Mouse (Mus musculus) kidney, adult 11 months (tissue): ENCODE results near the gene Gm49601.

Experiments
- DNase-seq: peaks from one replicate; pipeline ENCODE4 v3.0.0; 2022

Gene Gm49601

DNA sequence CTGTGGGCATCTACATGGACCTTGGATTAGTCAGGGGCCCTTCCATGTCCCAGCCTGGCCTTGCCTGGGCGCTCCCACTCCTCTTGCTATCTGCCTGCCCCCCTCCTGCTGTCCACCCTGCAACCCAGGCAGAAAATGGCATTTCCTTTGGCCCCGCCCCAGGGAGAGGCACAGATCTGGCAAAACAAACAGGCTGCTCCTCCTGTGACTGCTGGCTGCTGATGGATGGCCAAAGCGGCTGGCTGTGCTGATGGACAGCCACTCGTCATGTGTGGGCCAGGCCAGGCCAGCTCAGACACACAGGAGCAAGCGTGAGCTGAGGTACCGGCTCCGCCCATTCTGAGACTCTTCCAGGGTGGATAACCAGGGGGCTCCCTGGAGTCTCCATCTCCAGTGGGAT, 24.8 kb downstream of the Gm49601 start:
- no peak for DNase-seq

DNA sequence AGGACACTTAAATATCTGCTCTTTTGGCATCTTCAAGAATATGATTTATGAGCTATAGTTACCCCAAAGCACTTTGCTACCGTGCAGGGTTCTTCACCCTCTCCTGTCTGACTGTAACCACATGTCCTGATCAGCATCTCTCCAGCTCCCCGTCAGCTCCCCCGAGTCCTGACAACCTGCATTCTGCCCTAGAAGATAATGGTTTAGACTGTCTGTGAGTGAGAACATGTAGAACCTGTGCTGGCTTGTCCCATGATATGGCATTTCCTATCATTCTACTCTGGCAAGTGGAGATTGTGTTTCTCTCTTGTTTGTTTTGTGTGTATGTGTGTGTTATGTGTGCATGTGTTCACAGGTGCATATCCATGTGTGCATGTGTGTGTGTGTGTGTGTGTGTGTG, 28.2 kb downstream of the Gm49601 start:
- no peak for DNase-seq

DNA sequence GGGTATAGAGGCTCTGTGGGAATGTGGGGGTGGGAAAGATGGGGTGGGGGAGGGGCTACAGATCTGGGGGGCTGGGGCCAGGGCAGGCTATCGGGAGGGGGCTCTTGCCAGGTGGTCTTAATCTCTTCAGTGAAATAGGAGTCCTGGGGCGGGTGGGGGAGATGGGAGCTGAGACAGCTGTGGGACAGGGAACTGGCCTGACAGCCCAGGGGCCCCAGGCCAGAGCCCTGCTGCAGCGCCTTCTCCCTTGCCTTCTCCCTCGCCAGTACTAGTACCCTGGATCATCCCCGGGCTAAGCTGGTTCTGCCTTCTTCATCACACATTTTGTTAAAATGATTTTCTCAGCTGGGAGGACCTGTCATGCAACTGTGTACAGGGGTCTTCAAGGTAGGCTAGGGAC, 30.0 kb downstream of the Gm49601 start:
- DNase-seq, result no peak

DNA sequence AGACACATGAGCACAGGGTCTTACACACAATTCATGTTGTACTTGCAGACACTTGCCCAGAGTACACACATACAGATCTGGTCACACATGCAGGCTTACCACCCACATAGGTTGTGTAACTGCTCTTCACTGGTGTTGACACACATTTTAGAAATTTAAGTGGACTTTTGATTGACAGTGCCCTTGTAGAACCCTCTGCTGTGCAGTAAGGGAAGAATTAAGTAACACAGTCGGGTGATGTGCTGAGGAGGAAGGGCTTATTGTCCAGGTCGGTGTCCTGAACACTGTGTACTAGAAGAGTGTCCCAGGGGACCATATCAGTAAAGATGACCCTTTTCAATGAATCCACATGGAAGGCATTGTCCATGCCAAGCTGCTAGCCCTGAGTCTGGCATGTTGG, 32.3 kb downstream of the Gm49601 start:
- DNase-seq, result no peak

DNA sequence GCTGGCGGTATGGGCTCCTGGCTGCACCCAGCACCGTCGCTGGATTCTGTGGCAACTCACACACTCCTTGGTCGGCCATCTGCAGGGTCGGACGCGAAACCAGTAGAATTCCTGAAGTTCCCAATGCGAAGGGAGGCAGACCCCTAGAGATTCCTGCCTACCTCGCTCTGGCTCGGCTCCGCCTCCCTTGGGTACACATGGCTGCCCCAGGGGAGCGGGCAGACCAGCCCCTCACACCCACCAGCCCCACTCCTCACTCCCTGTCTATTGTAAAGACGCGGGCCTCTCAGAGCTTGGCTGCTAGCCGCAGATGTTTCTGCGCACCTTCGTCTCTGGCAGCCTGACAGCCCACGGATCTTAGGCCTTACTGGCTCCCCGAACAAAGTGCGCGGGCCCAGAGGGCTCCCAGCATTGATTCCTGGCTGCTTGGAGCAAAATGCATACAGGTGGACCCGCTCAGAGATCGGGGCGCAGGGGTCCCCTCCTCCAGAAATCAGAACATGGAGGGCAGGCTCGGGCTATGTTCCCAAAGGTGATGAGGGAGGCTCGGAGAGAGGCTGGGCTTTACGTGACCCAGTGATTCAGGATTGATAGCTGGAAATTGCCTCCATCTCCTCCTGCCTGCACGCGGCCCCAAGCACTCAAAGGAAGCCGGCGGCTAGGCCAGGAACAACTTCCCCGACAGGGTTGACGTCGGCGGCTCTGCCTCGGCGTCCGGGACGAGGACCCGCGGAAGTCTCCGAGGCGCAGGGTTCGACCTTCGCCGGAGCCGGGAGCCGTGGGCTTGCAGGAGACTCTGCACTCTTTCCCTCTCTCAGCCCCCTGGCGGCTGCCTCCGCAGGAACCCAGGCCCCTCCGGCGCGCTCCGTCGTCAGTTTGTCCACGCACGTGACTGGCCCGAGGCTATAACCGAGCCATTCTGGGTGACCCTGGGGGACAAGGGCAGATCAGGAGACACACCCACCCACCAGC, 34.9 kb downstream of the Gm49601 start:
- DNase-seq, result no peak

DNA sequence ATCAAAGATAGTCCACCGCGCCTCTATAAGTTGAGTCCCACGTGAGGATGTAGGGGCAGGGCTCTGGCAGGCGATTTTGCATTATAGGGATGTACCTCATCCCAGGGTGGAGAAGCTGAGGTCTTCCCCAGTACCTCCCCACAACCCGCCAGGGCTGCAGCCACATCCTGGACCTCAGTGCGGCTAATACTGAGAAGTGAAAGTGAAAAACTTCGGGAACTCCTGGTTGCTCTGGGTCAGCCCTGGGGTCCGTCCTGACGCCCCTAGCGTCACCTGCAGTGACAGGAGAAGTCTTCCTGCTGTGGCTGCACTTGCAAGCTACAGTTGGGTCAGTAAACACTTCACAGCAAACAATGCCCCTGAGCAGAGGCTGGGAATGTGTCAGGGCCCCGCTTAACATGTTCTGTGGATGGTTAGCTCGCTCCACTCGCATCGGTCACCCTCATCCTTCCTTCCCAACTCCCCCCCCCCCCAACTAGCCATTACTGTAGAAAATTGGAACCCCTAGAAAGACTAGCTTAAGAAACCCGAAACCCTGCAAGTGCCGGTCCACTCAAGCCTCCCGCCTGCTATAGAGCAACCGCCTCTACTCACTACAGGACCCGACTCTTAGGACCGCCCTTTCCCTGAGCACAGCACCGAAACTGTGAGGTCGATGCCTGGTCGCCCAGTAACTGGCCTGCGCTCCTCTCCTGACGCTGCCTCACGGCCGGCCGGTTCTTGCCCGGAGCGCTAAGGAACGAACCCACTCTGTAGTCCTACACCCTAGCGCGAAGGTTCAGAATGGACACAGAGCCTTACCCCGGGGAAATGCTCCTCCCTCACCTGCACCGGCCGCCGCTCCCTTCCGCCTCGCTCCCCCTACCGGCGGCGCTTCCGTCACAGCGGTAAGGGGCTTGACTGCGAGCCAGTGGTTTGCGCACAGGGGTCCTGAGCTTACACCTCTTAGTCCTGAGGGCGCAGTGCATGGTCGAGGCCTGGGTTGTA, 36.1 kb downstream of the Gm49601 start, which contains the start of gene Tbx1:
Gene Tbx1, minus strand, starts transcription at position 868 of the 987 bp plus-strand sequence.
- no peak for DNase-seq

DNA sequence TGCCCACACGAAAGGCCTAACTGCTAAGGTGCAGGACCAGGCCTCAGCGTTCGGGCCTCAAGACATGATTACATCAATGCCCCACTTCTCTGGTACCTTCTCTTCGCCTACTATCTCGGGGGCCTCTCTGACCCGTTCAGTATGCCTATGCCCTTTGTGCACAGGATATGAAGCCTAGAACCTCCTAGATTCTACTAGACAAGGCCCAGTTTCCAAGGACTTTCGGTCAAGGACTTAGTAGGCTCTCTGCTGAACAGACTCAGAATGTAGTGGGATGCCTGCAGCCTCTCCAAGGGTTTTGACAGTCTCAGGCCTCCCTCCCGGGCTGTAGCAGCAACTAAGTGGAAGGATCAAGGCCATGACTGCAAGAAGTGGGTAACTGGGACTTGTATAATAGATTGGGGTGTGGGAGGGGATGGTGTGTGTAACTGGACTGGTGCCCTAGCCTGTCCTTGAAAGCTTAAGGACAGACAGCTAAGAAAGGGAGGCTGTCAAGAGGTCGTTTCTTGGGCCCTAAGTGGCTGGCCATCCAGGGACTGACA, 37.1 kb downstream of the Gm49601 start:
- no peak for DNase-seq

DNA sequence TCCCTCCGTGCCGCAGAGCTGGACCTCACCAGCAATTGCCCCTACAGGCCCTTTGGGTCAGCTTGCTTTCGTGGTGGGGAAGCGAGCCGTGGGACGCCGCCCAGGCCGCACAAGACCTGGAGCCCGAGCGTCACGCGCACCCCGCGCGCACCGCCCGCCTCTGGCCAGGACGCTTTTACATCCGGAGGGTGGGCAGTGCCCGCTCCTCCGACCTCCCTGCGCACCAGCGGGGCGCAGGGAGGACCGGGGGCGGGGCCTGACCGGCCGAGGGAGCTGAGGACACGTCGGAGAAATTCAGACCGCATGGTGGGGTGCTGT, 37.5 kb downstream of the Gm49601 start:
- DNase-seq, result no peak

DNA sequence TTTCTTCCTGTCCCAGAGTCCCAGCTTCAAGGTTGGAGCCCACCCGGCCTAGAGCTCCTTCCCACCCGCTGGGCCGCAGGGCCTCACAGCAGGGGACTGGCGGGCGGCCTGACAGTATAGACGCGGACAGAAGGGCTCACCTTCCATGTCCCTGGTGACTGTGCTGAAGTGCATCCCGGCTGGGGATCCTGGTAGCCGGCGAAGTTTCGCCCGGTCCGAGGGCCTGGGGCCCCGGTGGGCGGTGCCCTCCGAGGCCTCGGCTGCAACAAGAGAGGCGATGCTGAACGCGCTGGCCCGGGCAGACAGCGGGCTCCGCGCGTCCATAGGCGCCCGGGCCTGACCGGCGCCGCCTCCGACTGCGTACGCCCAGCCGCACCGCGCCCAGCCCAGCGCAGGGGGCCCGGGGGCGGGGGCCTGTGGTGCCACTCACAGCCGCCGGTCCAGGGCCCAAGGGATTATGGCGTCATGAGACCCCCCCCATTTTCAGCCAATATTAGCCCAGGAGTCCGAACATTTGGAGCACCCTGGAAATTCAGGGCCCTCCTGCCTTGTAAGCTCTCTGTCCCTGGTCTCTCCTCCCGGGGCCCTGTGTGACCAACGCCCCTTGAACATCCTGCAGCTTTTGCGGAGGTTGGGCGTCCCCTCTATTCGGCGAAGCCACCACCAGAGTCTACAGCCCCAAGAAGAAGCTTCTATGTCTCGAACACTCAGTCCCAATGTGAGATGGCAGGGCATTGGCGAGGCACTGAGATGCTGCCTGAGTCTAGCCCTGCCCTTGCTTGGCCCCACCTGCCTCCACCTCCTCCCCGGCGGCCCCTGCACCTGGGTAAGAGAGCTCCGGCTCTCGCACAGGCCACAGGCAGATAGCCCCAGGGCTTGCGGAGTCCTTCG, 38.1 kb downstream of the Gm49601 start:
- DNase-seq, result no peak

DNA sequence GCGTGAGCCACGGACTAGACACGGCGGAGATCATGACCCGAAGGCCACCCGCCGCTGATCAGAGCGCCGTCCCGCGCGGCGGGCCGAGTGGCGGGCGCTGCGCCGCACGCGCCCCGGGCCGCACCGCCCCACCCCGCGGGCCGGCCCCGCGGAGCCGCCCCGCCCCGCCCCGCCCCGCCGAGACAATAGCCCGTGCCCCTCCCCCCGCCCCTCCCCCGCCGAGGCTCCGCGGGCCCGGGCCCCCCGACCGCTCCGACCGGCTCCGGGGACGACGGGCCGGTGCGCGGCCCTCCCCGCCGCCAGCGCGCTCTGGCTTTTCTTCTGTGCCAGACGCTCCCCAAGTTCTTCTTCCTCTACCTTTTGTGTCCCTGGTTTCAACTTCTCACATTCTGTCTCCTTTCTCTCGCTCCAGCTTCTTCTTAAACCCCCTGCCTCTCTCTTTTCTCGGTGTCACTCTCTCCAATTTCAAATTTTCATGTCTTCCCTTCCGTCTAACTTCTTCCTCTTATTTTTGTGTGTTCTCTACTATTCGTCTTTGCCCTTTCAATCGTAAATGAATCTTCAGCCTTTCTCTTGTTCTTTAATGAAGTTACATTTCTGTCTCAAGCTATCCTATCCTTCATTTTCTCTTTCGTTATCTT, 39.2 kb downstream of the Gm49601 start:
- no peak for DNase-seq

DNA sequence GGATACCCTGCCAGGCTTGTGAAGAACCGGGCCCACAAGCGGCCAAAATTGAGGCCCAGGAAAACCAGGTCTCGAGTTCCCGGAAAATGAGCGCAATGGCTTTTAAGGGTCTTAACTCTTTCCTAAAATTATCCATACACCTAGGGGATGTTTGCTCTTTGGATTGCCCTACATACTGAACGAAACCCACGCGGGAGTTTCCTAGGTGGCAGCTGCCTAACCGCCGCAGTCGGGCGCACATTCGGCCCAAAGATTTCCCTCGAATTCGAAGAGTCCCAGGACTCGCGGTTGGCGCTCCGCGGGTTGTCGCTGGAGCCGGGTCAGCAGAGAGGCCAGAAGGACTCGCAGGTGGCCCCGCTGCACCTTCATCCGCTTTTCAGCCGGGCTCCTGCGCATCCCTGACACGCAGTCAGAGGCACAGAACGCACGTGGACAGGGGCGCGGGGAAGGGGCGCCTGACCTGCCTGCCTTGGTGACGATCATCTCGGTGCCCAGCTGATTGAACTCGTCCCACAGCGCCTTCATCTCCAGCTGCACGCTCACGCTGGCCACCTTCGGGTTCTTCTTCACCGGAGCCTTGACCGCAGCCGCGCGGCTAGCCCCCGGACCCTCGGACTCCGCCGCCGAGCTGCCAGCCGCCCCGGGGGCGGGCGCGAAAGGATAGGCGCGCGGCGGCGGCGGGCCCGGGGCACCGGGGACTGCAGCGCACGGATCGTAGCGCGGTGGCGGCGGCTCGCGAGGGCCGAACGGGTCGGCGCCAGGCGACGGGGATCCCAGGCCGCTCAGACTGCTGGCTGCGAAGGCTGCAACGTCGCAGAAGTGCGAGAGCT, 39.9 kb downstream of the Gm49601 start:
- DNase-seq, result no peak

DNA sequence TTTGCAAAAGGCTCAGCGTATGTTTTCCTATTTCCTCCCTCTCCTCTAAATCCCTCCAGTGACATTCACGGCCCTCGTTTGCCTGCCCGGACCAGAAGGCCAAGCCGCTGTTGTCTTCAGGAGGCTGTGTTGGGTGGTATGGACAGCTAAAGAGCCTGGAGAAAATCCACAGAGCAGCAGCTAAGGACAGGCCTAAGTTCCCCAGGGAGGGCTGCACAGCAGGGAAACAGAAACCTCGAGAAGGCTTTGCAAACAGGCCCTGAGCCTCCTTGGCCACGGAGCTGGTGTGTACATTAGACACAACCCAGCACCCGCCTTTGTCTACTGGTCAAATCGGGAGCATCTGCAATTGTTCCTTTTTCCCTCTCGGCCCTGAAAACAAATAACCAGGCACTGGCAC, 40.6 kb downstream of the Gm49601 start:
- DNase-seq, result no peak

DNA sequence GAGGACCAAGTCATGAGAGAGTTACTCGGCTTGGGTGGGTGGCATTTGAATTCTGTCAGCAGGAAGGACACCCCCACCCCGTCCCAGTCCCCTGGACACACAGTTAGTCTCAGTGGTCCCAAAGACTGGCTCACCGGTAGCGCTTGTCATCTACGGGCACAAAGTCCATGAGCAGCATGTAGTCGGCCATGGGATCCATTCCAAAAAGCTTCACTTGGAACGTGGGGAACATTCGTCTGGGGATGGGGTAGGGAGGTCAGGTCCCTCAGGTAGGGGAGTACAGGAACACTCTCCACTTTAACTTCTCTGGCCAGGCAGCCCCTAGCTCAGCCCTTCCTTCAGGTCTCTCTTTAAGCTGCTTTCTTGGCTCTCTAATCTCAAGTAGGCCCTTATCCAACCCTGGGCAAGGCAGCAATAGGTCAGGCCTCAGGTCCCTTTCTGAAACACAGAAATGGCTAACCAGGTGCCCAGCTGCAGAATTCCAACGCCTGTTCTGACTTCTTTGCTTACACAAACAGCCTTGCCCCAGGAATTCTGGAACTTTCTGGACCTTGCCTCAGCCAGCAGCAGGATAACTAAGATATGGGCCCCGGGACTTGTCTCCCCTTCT, 41.2 kb downstream of the Gm49601 start:
- DNase-seq, result no peak

DNA sequence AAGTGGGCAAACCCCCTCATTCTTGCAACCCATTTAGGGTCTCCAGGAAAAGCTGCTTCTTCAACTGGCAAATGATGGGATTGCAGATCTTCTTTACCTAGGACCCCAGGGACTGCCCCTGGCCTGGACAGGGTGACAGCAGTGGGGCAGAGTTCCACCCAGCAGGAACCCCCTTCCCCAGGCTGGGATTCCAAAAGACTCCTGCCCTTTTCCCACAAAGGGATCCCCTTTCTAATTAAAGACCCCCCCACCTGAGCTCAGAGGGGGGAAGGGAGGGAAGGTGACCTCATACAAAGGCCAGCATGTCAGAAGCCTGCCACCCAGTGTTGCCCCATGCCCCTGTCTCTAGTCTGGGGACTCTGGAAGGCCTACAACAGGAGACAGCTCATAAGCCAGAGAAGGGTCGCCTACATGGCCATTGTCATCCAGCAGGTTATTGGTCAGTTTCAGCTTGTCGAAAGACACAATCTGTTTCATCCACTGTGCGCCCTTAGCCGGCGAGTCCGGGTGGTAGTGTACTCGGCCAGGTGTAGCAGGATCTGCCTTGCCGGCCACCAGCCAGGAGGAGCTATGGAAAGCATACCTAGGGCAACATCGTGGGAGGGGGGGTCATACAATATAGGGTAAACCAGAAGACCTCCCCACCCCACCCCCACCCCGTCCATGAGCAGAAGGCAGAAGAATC, 42.4 kb downstream of the Gm49601 start:
- DNase-seq, result no peak

DNA sequence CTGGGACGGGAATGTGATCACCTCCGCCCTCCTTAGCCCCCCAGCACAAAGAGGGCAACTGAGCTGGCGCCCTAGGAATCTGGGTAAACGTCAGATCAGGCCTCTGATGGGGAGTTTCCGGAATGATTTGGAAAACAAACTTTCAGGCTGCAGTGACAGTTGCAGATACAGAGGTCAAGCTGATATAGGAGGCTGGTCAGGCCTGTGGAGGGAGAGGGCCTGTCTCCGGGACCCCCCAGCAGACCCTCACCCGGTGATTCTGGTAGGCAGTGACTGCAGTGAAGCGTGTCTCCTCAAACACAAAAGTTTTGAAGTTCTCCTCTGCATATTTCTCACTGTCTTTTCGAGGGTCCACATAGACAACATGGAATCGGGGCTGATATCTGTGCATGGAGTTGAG, 43.1 kb downstream of the Gm49601 start:
- DNase-seq, result no peak

DNA sequence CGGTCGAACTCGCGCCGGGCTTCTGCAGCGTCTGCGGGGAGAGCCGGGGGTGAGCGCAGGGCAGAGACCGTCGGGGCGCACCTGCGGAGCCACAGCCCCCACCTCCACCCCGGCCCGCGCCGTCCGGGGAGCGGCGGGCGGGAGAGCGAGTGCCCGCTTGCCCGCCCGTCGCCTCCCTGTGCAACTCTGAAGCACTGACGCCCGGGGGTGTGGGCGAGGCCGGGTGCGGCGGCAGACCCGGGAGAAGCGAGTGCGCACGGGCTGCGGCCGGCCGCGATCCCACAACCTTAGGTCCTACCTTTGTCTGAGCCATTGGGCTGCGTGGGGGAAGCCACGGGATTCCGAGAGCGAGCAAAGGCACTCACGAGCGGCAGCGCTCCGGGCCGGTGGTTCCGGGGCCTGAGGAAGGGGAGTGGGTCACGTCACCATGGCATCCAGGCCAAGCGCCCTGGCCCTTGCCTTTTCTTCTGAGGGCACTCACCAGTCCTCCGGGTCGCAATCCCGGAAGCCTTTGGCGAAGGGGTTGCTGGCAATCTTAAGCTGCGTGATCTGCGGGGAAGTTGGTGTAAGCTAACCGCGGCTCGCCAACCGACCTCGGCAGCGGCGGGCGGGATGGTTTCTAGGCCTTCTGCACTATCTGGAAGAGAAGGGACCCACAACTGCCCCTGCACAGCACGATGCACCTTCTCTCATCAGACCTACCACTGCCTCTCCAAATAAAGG, 43.6 kb downstream of the Gm49601 start:
- DNase-seq, result no peak

DNA sequence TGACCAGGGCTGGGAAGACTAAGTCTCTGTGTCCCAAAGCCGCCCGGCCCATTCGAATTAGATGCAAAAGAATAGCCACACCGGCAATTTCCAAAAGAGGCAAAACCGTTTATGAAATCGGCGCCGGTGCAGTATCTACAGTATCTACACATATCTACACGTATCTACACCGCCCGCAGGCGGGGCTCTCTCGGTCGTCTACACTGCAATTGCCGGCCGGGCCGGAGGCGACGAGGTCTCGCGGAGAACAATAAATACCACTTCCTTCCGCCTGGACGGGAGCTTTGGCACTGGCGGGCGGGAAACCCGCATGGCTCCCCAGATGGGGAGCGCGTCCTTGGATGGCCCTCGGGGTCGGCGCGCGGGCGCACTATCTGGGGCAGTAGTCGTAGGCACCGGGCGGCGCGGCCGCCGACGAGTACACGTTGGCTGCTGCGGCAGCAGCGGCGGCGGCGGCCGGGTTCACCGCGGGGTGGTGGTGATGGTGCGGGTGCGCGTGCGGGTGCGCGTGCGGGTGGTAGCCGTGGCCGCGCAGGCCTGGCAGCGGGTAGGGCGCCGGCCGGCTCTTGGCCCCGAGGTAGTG, 44.5 kb downstream of the Gm49601 start:
- no peak for DNase-seq

DNA sequence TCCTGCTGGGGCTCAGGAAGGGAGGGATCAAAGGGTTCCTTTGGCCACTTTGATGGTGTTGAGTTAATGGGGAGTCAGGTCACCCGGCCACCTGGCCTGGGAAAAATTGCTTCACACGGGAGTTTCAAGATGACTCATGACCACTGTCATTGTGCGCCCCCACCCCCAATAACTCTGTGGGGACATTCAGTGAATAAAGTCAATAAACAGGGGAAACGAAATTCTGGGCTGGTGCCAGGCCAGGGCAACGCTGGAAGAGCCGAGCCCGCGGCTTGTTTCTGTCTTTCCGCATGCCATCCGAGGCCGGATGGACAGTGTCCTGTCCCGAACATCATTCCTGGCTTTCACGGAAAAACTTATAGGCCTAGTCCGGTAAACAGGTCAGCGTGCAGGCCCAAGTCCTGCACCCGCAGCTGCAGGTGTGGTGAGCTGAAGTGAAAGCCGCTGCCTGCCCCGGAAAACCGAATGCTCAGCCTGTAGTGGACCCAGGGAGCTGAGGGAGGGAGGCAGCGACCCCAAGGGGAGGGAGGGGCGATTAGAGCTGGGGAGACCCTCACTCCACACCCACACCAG, 45.1 kb downstream of the Gm49601 start:
- no peak for DNase-seq
